Mouse (Mus musculus) ovary, adult 10 weeks (tissue): ENCODE results near the gene Chst11. TPM values are rescaled to one million over a fixed set of nuclear protein-coding genes. Genes with fewer than 3 reads are reported as not detected.

Experiments used
- polyA plus RNA-seq: library from polyadenylated mRNA; stranded (reverse); fragments of 350-450 nt; fragmentation: Illumina TruSeq; extraction: RNeasy Lipid Tissue Mini Kit (QIAGEN cat#74804); gene quantifications from one replicate; pipeline ENCODE4 v1.2.3, GENCODE M21; 2014

The Chst11 gene
- polyA plus RNA-seq: 116 TPM

DNA sequence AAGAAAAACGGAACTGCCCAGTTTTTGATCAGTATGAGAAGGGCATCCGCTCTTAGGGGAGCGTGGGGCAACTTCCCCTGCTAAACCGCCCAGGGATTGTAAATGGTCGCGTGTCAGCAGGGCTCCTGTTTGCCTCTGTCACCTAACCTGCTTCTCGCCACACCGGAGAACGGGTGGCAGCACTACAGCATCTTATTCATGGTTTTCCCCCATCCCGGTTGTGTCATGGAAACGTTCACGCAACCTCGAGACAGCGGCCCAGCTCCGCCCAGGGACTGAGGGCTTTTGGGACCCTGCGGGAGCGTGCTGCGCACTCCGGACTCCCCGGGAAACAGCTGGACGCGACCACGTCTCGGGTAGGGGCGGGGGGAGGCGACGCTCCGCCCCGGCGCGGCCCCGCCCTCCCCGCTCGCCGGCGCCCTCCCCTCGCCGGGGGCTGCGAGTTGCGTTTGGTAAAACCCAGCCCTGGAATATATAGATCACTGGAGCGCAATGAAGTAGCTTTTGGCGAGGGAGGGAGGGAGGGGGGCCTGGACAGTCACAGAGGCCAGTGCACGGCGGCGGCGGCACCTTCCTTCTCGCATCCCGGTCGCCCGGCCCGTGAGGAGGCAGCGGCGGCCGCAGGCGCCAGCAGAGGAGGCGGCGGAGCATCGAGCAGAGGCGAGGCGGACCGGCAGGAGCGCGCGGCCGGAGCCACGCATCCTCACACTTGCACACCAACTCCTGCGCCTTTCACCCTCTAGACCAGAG lies at the start of gene Chst11:
Gene Chst11, plus strand, starts transcription at position 549 of the 750 bp plus-strand sequence.

Other genes starting within 250 kb of the Chst11 start
- gene Nfyb, start 221.4 kb upstream of the Chst11 start, polyA plus RNA-seq: 54.2 TPM
- 68.4 TPM for gene Txnrd1, start 151.5 kb upstream of the Chst11 start, polyA plus RNA-seq
- not detected for gene Eid3, start 118.9 kb upstream of the Chst11 start, polyA plus RNA-seq